9 mouse cellular contexts compared by ENCODE assay signal in the genomic region with DNA sequence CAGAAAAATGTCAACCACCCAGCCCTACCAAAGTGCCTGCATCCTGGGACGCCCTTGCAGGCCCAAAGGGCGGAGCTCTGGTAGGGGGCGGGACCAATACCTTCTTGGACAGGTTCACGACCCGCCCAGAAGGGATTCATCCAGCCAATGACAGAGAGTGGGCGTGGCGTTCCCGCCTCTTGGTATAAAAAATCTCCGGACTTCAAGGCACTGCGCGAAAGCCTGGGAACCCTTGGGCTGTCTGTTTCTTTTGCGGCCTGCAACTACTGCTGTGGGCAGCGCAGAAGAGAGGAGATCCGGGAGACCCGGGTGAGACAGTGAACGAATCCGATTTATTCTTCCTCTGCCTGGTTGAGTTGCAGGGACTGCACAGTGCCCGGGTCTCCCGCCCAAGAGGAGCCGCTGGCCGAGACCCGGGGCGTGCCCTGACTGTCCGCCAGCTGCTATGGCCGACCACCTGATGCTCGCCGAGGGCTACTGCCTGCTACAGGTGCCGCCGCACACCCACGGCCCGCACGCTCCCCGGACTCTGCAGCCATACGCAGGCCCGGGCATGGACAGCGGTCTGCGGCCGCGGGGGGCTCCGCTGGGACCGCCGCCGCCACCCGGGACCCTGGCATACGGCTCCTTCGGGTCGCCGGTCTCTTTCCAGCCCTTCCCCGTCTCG. TPM values are rescaled to one million over a fixed set of nuclear protein-coding genes. Genes with fewer than 3 reads are reported as not detected.
DNase-seq lines count a peak whose midpoint lies in the region; ATAC-seq and TF ChIP-seq lines count a peak whose summit lies in the region.
"Had no signal": no experiment of that assay in that cellular context is flagged by ENCODE, and none has a peak within 500 bp of the region (broad histone marks: within the 10 kb centered on the region; RNA-seq: fewer than 3 reads in every experiment).

A gene (plus strand): TSS at position 215 of the 667 bp plus-strand sequence.

- peaks cover 38% of the 10 kb centered on the region for H3K4me1 ChIP-seq in heart, embryonic 13.5 days
- peaks cover 4% of the 10 kb centered on the region; the same call in 1 of the 2 replicates for H3K4me1 ChIP-seq in kidney, postnatal 0 days (replicated peaks; ENCODE audit: insufficient read depth, low read length)
- H3K4me1 ChIP-seq in liver, adult 2 months (ENCODE audit: control insufficient read depth, insufficient read depth, low read length): peaks cover 4% of the 10 kb centered on the region; the same call in 1 of the 2 replicates

- H3K27ac ChIP-seq in heart, embryonic 13.5 days (replicated peaks): peak within 1 kb of the TSS; percentile 89
- peak within 1 kb of the TSS; percentile 62; the same call in 1 of the 2 replicates for H3K27ac ChIP-seq in kidney, postnatal 0 days
- no peak within 1 kb of the TSS for H3K27ac ChIP-seq in liver, adult 2 months (replicated peaks; ENCODE audit: insufficient read depth, low read depth, low read length)

- TF ChIP-seq CTCF in kidney, postnatal 0 days (IDR thresholded peaks at IDR 0.05; ENCODE audit: low read depth): no peak
- TF ChIP-seq CTCF in liver, adult 2 months (IDR thresholded peaks at IDR 0.05; ENCODE audit: low read depth, low read length): no peak

- H3K4me3 ChIP-seq in heart, embryonic 13.5 days: peak within 1 kb of the TSS; percentile 74
- H3K4me3 ChIP-seq in kidney, postnatal 0 days (replicated peaks; ENCODE audit: low read depth, low read length): peak within 1 kb of the TSS; percentile 53
- peak within 1 kb of the TSS; percentile 58 for H3K4me3 ChIP-seq in liver, adult 2 months (ENCODE audit: insufficient read depth, low read depth, low read length)

- no peaks in the 10 kb centered on the region for H3K36me3 ChIP-seq in heart, embryonic 13.5 days
- H3K36me3 ChIP-seq in kidney, postnatal 0 days (ENCODE audit: insufficient read depth, low read length): no peaks in the 10 kb centered on the region
- H3K36me3 ChIP-seq in liver, adult 2 months (ENCODE audit: control insufficient read depth, insufficient read depth, low read length): no peaks in the 10 kb centered on the region
- no peaks in the 10 kb centered on the region for H3K36me3 ChIP-seq in splenic B cell, adult 2 months (ENCODE audit: control insufficient read depth, insufficient read depth, low read length, poor library complexity, severe bottlenecking)

- H3K4me2 ChIP-seq in heart, embryonic 13.5 days: peak within 1 kb of the TSS; percentile 96
- H3K4me2 ChIP-seq in kidney, postnatal 0 days (ENCODE audit: low read length): peak within 1 kb of the TSS; percentile 99

- peak; percentile 83 for ATAC-seq in heart, embryonic 13.5 days (ENCODE audit: extremely low read depth, insufficient number of reproducible peaks, low FRiP score, low TSS enrichment)
- peak; percentile 93 for ATAC-seq in kidney, postnatal 0 days (replicated peaks; ENCODE audit: low FRiP score, low read depth)

- peak within 1 kb of the TSS; percentile 91 for H3K9ac ChIP-seq in heart, embryonic 13.5 days
- peak within 1 kb of the TSS; percentile 72 for H3K9ac ChIP-seq in kidney, postnatal 0 days (ENCODE audit: low read depth, low read length)
- peak within 1 kb of the TSS; percentile 64 for H3K9ac ChIP-seq in liver, adult 2 months (ENCODE audit: low read depth, low read length)

- peak; percentile 92 for DNase-seq in CD4-positive, CD25-positive, alpha-beta regulatory T cell, adult 2 months (ENCODE audit: low read depth, low spot score)
- peak; percentile 94 for DNase-seq in c-Kit-positive CD71-negative TER-119-negative erythroid progenitor cells, embryonic 14.5 days (ENCODE audit: low read depth)
- peak; percentile 25 for DNase-seq in fibroblast of lung, adult 2 months (ENCODE audit: low read depth)
- peak; percentile 93 for DNase-seq in kidney, postnatal 0 days (ENCODE audit: low spot score)
- peak; percentile 90 for DNase-seq in liver, adult 2 months (ENCODE audit: extremely low read depth, low read depth, low spot score)
- peak; percentile 89 for DNase-seq in naive thymus-derived CD4-positive, alpha-beta T cell, adult 2 months (ENCODE audit: low read depth)
- peak; percentile 86 for DNase-seq in splenic B cell, adult 2 months (ENCODE audit: low read depth, low spot score)

- under 1% methylated on average over 41 of the region's 50 CpGs for WGBS in heart, embryonic 13.5 days
- under 1% methylated on average over 50 of the region's 50 CpGs for WGBS in kidney, postnatal 0 days
- WGBS in liver, adult 2 months: 2% methylated on average over 50 of the region's 50 CpGs

- H3K27me3 ChIP-seq in heart, embryonic 13.5 days (replicated peaks): peaks cover 26% of the 10 kb centered on the region
- no peaks in the 10 kb centered on the region for H3K27me3 ChIP-seq in kidney, postnatal 0 days (ENCODE audit: insufficient read depth, low read length)
- no peaks in the 10 kb centered on the region for H3K27me3 ChIP-seq in liver, adult 2 months (ENCODE audit: control insufficient read depth, insufficient read depth, low read length)
- H3K27me3 ChIP-seq in splenic B cell, adult 2 months (ENCODE audit: control insufficient read depth, insufficient read depth, low read length, poor library complexity, severe bottlenecking): no peaks in the 10 kb centered on the region

- no peaks in the 10 kb centered on the region for H3K79me2 ChIP-seq in liver, adult 2 months (ENCODE audit: control insufficient read depth, insufficient read depth, low read length)

- TF ChIP-seq POLR2A in liver, adult 2 months (IDR thresholded peaks at IDR 0.05; ENCODE audit: extremely low read depth, insufficient read depth, low read length): peak; percentile 84

- no peaks in the 10 kb centered on the region for H3K9me3 ChIP-seq in heart, embryonic 13.5 days
- H3K9me3 ChIP-seq in kidney, postnatal 0 days (replicated peaks; ENCODE audit: low read length): no peaks in the 10 kb centered on the region

RNA-seq across cellular contexts. Expression of the gene that starts here (rescaled TPM):
- 21.8 and 23.7 TPM in 2 replicates for polyA plus RNA-seq in heart, embryonic 13.5 days (2015; fragmentation: Nextera tagmentation; extraction: Ambion mirVana)
- 17.5 and 17.9 TPM in 2 replicates for polyA plus RNA-seq in kidney, postnatal 0 days (2015; fragmentation: Nextera tagmentation; extraction: Ambion mirVana)
- total RNA-seq in liver, adult 2 months (2014; rRNA removed): 0.09 and 0.27 TPM in 2 replicates
- polyA plus RNA-seq in liver, adult 2 months (2012; rRNA removed): 0.93 and 1.2 TPM in 2 replicates
- polyA plus RNA-seq: C2C12 had no signal

Comparison
In these comparisons a context has a peak if more than half of its experiments do, and no peak if none do; other contexts are left out.
1. DNase-seq: peak in every context shown above with its lines; median percentile 94 in c-Kit-positive CD71-negative TER-119-negative erythroid progenitor cells, embryonic 14.5 days; 93 in kidney, postnatal 0 days; 92 in CD4-positive, CD25-positive, alpha-beta regulatory T cell, adult 2 months; 90 in liver, adult 2 months; 89 in naive thymus-derived CD4-positive, alpha-beta T cell, adult 2 months; 86 in splenic B cell, adult 2 months; 25 in fibroblast of lung, adult 2 months.